Mouse (Mus musculus) hindbrain, embryonic 16.5 days (tissue): ENCODE results near the gene Marc1. TPM values are rescaled to one million over a fixed set of nuclear protein-coding genes. Genes with fewer than 3 reads are reported as not detected.

ENCODE experiments used
- ATAC-seq: fragments of 200-750 bp; cut with Nextera tagmentation; 2 replicates; pipeline ENCODE4 v1.8.0; 2017; ENCODE audit warnings: moderate TSS enrichment, moderate library complexity
- H3K27ac ChIP-seq: fragments of 300-500 bp; sonication (generic); 2 replicates; pipeline ENCODE4 v1.5.1; 2014; ENCODE audit warnings: low read depth, mild to moderate bottlenecking, control low read depth, low read length, moderate library complexity
- H3K27me3 ChIP-seq: fragments of 300-500 bp; sonication (generic); replicated peaks from 2 replicates; pipeline ENCODE4 v1.6.1; 2014; ENCODE audit warnings: low read length; ENCODE audit not compliant: control insufficient read depth, insufficient read depth
- H3K36me3 ChIP-seq: fragments of 300-500 bp; sonication (generic); 2 replicates; pipeline ENCODE4 v1.6.1; 2014; ENCODE audit warnings: mild to moderate bottlenecking, low read length, moderate library complexity, mixed read lengths; ENCODE audit not compliant: control insufficient read depth, insufficient read depth
- H3K4me1 ChIP-seq: fragments of 300-500 bp; sonication (generic); 2 replicates; pipeline ENCODE4 v1.6.1; 2014; ENCODE audit warnings: low read depth, low read length; ENCODE audit not compliant: control insufficient read depth, insufficient read depth
- H3K4me2 ChIP-seq: fragments of 300-500 bp; sonication (generic); 2 replicates; pipeline ENCODE4 v1.6.1; 2014; ENCODE audit warnings: mild to moderate bottlenecking, low read length, control low read depth, moderate library complexity
- H3K4me3 ChIP-seq: fragments of 300-500 bp; sonication (generic); 2 replicates; pipeline ENCODE4 v1.5.1; 2014; ENCODE audit warnings: mild to moderate bottlenecking, low read length, control low read depth, moderate library complexity
- H3K9ac ChIP-seq: fragments of 300-500 bp; sonication (generic); 2 replicates; pipeline ENCODE4 v1.6.1; 2014; ENCODE audit warnings: low read depth, mild to moderate bottlenecking, control low read depth, low read length, moderate library complexity
- H3K9me3 ChIP-seq: fragments of 300-500 bp; sonication (generic); 2 replicates; pipeline ENCODE4 v1.6.1; 2014; ENCODE audit warnings: mild to moderate bottlenecking, low read length, moderate library complexity; ENCODE audit not compliant: control insufficient read depth
- WGBS: fragments of 180-500 bp; shearing (Covaris S2); extraction: QIAGEN DNeasy Blood & Tissue Kit; methylation state at CpG from one replicate; pipeline ENCODE4 v1.1.7; 2014; 5-methylcytosine and 5-hydroxymethylcytosine counted together
- polyA plus RNA-seq: library from polyadenylated mRNA; unstranded; fragments of >200 nt; fragmentation: Nextera tagmentation; extraction: Ambion mirVana; gene quantifications from 2 replicates; pipeline ENCODE4 v1.2.1, GENCODE M21; 2015

Marc1 gene
- 0.24 and 0.30 TPM in 2 replicates for polyA plus RNA-seq

GRCm38 (mm10) chr1:184810780-184811575 lies at the start of gene Marc1:
Gene Marc1 (minus strand): TSS chr1:184811313.
- Histone ChIP-seq H3K4me1 (peaks cover 9% of the 10 kb centered on the region), H3K9ac (peak within 1 kb of the TSS; percentile 62), H3K4me2 (peak within 1 kb of the TSS; percentile 90), H3K36me3 (0 out of 2 replicates have a peak, but pooled peaks cover 3% of the 10 kb centered on the region), H3K27me3 (peaks cover 7% of the 10 kb centered on the region; the same call in 1 of the 2 replicates), H3K9me3 (no peaks in the 10 kb centered on the region), H3K4me3 (peak within 1 kb of the TSS; percentile 41), H3K27ac (no peak within 1 kb of the TSS)
- ATAC-seq, result peak; percentile 50
- 8% methylated on average over 52 of the region's 52 CpGs for WGBS

- no peak for ATAC-seq
- 65% methylated on average over 3 of the region's 3 CpGs for WGBS
- Histone ChIP-seq H3K4me3 (no peak overlapping the region), H3K4me1 (no peaks in the 10 kb centered on the region), H3K9ac (no peak overlapping the region), H3K9me3 (no peaks in the 10 kb centered on the region), H3K27me3 (no peaks in the 10 kb centered on the region), H3K4me2 (no peak overlapping the region), H3K36me3 (no peaks in the 10 kb centered on the region), H3K27ac (no peak overlapping the region)
These were observed 49.2 kb upstream of the Marc1 start for GRCm38 (mm10) chr1:184860276-184860675.

GRCm38 (mm10) chr1:184858253-184858652 lies 47.1 kb upstream of the Marc1 start:
- WGBS, result 93% methylated on average over 1 of the region's 1 CpGs
- no peak overlapping the region for H3K9ac ChIP-seq
- ATAC-seq, result no peak
- H3K27me3 ChIP-seq, result no peaks in the 10 kb centered on the region
- H3K9me3 ChIP-seq, result no peaks in the 10 kb centered on the region
- no peaks in the 10 kb centered on the region for H3K36me3 ChIP-seq
- no peak overlapping the region for H3K4me2 ChIP-seq
- H3K4me3 ChIP-seq, result no peak overlapping the region
- H3K4me1 ChIP-seq, result no peaks in the 10 kb centered on the region
- H3K27ac ChIP-seq, result no peak overlapping the region

- no peak overlapping the region for H3K4me2 ChIP-seq
- H3K4me1 ChIP-seq, result no peaks in the 10 kb centered on the region
- ATAC-seq, result no peak
- no peaks in the 10 kb centered on the region for H3K27me3 ChIP-seq
- no peak overlapping the region for H3K27ac ChIP-seq
- no peak overlapping the region for H3K4me3 ChIP-seq
- WGBS, result 88% methylated on average over 9 of the region's 9 CpGs
- H3K9me3 ChIP-seq, result no peaks in the 10 kb centered on the region
- H3K36me3 ChIP-seq, result no peaks in the 10 kb centered on the region
- no peak overlapping the region for H3K9ac ChIP-seq
These were observed 46.1 kb upstream of the Marc1 start for GRCm38 (mm10) chr1:184857216-184857615.

- no peak overlapping the region for H3K27ac ChIP-seq
- H3K9ac ChIP-seq, result no peak overlapping the region
- H3K27me3 ChIP-seq, result no peaks in the 10 kb centered on the region
- H3K36me3 ChIP-seq, result no peaks in the 10 kb centered on the region
- no peak overlapping the region for H3K4me3 ChIP-seq
- H3K4me1 ChIP-seq, result peaks cover 4% of the 10 kb centered on the region
- 67% methylated on average over 3 of the region's 3 CpGs for WGBS
- H3K9me3 ChIP-seq, result no peaks in the 10 kb centered on the region
- ATAC-seq, result no peak
- no peak overlapping the region for H3K4me2 ChIP-seq
These were observed 42.8 kb upstream of the Marc1 start for GRCm38 (mm10) chr1:184853922-184854321.

- Histone ChIP-seq H3K9me3 (no peaks in the 10 kb centered on the region), H3K4me3 (no peak overlapping the region), H3K36me3 (no peaks in the 10 kb centered on the region), H3K27ac (no peak overlapping the region), H3K9ac (no peak overlapping the region), H3K27me3 (no peaks in the 10 kb centered on the region), H3K4me2 (peak overlapping the region; percentile 5; the same call in 1 of the 2 replicates), H3K4me1 (peaks cover 4% of the 10 kb centered on the region)
- no peak for ATAC-seq
- WGBS, result 35% methylated on average over 5 of the region's 5 CpGs
These were observed 42.2 kb upstream of the Marc1 start for GRCm38 (mm10) chr1:184853339-184853738.

GRCm38 (mm10) chr1:184851741-184852618 lies 40.9 kb upstream of the Marc1 start:
- H3K9me3 ChIP-seq, result no peaks in the 10 kb centered on the region
- 17% methylated on average over 31 of the region's 31 CpGs for WGBS
- H3K4me2 ChIP-seq, result peak overlapping the region; percentile 56
- H3K36me3 ChIP-seq, result no peaks in the 10 kb centered on the region
- peak overlapping the region; percentile 67 for H3K27ac ChIP-seq
- H3K27me3 ChIP-seq, result no peaks in the 10 kb centered on the region
- H3K9ac ChIP-seq, result peak overlapping the region; percentile 47
- peak overlapping the region; percentile 19; the same call in 1 of the 2 replicates for H3K4me3 ChIP-seq
- peak; percentile 93 for ATAC-seq
- H3K4me1 ChIP-seq, result peaks cover 4% of the 10 kb centered on the region

- H3K4me1 ChIP-seq, result peaks cover 8% of the 10 kb centered on the region
- no peak overlapping the region for H3K9ac ChIP-seq
- H3K27me3 ChIP-seq, result no peaks in the 10 kb centered on the region
- H3K27ac ChIP-seq, result no peak overlapping the region
- ATAC-seq, result no peak
- WGBS, result 54% methylated on average over 7 of the region's 7 CpGs
- H3K36me3 ChIP-seq, result no peaks in the 10 kb centered on the region
- no peaks in the 10 kb centered on the region for H3K9me3 ChIP-seq
- no peak overlapping the region; the same call in 1 of the 2 replicates for H3K4me2 ChIP-seq
- H3K4me3 ChIP-seq, result no peak overlapping the region
These were observed 40.1 kb upstream of the Marc1 start for GRCm38 (mm10) chr1:184851166-184851565.

GRCm38 (mm10) chr1:184846973-184847372 lies 35.9 kb upstream of the Marc1 start:
- Histone ChIP-seq H3K27ac (no peak overlapping the region), H3K9ac (no peak overlapping the region), H3K9me3 (no peaks in the 10 kb centered on the region), H3K4me3 (no peak overlapping the region), H3K27me3 (no peaks in the 10 kb centered on the region), H3K36me3 (no peaks in the 10 kb centered on the region), H3K4me1 (peaks cover 15% of the 10 kb centered on the region), H3K4me2 (peak overlapping the region; percentile 88)
- 58% methylated on average over 3 of the region's 3 CpGs for WGBS
- no peak for ATAC-seq
